Mouse (Mus musculus) adrenal gland, adult 8-10 months (tissue): ENCODE measurements around the gene Bfar. TPM values are rescaled to one million over a fixed set of nuclear protein-coding genes. Genes with fewer than 3 reads are reported as not detected.
"Not testable (repeated sequence)": the region's sequence is repeated elsewhere in the genome, so short reads cannot be mapped to it uniquely, and the experiment has no call there.

Experiments used
- DNase-seq: peaks from one replicate; pipeline ENCODE4 v3.0.0; 2022
- total RNA-seq, 4 experiments: library from RNA; stranded (reverse); gene quantifications; 2 replicates each; pipeline ENCODE4 v1.2.4; 2022

Bfar gene
- total RNA-seq, 4 experiments from 2014 or later, result 43.5 to 62.5 (median 52.2) TPM

DNA sequence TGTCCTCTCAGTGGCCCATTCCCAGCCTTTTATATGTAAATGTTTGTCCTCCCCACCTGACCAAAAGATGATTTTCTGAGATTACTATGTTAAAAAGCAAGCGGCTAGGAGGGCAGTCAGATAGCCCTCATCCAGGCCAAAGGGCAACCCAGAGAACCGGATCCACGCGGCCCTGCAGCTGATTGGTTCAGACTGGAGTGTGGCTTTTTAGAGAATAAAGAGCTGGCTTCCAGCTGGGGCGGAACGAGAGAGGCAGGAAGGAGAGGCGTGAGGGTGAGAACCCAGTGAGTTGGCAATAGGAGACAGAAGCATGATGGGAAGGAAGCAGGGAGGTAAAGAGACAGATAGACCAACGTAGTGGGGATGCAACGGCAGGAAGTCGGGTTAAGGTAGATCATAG is 51.3 kb downstream of the Bfar start:
- no peak for DNase-seq

GRCm38 (mm10) chr16:13727811-13728335 is 56.2 kb downstream of the Bfar start:
- peak; percentile 68 for DNase-seq

GRCm38 (mm10) chr16:13729428-13729827 is 57.8 kb downstream of the Bfar start:
- no peak for DNase-seq

DNA sequence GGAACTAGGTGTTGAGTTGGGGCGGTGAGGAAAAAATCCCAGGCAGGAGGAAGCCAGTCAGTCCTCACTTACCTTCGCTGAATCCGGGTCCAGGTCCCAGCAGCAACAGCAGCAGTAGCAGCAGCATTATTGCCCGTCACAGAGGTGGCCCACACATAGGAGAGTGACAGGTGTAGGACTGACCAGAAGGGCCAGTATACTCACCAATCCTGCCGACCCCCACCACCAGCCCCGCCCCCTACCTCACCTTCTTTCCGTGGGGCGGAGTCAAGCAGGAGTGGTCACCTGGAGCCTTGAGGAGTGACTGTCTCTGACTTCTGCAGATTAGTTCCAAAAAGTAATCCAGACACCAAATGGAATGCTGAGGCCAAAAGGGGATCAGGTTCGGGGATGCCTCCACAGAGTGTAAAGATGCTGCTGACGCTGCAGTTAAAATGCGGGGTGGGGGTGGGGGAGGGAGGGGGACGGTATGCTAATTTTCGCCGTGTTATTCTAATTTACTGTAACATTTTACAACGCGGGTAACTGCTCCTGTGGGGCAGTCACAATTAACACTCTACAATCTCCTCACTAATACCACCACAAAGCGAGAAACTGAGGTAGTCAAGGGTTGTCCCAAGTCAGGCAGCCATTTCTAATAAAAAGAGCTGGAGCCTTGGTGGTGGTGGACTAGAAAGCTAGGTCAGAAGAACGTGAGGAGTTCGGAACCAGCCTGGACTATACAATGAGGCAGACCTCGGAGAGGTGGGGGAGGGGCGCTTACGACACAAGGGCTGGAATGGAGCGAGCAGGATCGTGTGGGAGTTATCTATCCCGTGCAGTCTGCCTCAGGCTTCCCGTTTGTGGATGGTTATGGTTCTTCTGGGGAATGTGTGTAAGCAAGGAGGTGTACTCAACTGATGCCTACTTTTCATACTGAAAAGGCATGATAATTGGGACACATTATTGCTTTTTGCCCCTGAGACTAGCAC is 58.9 kb downstream of the Bfar start, which contains the start of gene Pla2g10:
Pla2g10 (minus strand) TSS at position 699 of the 971 bp plus-strand sequence.
- no peak for DNase-seq

DNA sequence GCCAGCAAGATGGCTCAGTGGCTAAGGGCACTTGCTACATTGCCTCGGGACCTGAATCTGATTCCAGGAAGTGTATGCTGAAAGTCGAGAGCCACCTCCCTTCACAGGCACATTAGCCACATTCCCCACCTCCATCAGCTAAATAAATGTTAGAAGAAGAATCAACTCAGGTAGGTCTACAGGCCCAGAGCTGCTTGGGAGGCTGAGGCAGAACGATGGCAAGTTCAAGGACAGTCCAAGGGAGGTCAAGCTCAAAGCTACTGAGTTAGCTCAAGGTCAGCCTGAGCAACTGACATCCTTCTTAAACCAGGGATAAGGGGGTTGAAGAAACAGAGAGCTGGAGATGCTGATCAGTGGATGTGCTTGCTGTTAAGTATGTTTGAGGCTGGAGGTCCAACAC is 61.1 kb downstream of the Bfar start:
- DNase-seq, result no peak

DNA sequence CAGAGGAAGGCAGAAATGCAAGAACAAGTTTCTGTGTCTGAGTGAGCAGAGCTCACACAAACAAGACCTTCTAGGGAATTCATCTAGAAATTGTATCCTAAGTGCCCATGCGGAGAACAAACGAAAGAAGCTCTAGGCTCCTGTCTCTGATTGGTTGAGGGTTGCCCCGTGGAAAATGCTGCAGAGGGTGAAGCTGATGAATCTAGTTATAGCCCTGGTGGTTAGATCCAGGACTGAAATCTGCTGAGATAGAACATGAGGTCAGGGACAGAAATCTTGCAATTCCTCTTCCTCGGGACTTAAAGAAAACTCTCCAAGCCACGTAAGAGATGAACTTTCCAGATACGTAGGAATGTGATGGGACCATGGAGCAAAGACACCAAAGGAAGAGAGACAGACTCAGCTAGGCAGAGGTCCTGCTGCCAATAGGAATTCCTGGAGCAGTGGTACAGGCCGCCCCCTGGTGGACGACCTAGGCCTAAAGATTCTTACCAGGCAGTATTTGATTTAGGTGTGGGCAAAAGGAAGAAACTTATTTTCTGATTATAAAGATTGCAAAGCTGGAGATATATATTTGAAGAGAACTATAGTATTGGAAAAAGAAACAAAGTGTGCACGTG is 62.0 kb downstream of the Bfar start:
- peak; percentile 63 for DNase-seq

DNA sequence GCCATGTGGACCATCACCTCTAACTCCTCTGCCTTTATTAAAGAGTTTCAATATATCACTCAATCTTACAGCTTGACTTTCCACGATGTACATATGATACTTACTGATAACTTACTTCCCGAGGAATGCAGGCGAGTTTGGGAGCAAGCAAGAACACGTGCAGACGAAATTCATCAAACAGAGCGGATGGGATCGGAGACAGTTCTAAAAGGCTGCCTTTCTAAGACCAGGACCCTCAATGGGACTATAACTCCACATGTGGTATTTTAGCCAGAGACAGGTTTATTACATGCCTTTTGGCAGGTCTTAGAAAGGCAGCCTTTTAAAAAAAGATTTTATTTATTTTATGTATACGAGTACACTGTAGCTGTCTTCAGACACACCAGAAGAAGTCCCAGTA is 64.3 kb downstream of the Bfar start:
- DNase-seq, result no peak

- not testable (repeated sequence) for DNase-seq
Observed at GRCm38 (mm10) chr16:13739044-13739443, 67.4 kb downstream of the Bfar start.

DNA sequence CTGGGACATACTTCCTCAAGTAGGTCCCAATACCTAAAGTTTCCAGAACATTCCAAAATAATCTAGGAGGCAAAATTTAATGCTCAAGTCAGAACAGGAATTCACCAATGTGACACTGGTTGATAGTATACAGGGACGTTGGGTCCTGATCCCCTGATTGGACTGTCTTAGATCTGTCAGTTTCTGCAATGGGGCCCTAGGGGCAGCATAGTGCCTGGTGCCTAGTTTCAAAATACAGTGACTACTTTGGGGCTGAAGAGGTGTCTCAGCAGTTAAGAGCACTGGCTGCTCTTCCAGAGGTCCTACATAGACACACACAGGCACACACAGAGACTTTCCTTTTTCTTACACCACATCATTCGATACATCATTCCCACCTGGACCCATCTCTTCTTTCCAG is 69.2 kb downstream of the Bfar start:
- no peak for DNase-seq

GRCm38 (mm10) chr16:13747708-13748107 is 76.0 kb downstream of the Bfar start:
- DNase-seq, result no peak

GRCm38 (mm10) chr16:13748124-13748523 is 76.5 kb downstream of the Bfar start:
- DNase-seq, result no peak

DNA sequence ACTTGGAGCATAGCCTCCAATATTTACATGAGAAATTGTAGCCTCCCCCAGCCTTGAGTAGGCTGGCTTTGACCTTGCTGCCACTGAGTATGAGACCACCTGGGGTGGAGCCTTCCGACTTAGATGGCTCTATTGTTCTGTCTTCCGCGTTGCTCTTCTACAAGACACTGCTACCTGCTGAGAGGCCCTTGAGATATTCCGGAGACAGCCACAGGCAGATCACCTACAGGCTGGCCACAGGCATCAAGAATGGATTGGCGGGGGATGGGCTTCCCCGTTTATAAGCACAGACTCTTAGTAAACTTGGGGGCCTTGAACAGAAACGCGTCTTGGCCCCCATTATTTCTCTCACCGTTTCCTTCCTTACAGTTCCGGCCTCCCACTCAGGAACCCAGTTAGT is 77.2 kb downstream of the Bfar start:
- not testable (repeated sequence) for DNase-seq

GRCm38 (mm10) chr16:13749306-13749705 is 77.6 kb downstream of the Bfar start:
- no peak for DNase-seq

DNA sequence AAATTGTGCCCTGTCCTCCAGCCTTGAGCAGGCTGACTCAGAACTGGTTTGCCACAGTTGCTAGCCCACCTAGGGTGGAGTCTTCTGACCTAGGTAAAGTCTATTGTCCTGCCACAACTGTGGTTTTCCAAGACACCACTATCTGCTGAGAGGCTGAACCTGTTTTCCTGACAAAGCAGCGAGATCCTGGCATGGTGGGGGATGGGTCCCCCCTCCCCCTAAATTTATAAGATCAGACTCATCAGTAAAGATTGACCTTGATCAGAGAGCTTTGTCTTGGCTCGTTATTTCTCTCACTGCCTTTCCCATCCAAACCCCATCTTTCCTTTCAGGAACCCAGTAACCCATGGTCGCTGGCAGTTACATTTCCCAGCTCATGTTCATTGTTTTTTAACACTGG is 78.3 kb downstream of the Bfar start:
- no peak for DNase-seq

- DNase-seq, result no peak
Observed at GRCm38 (mm10) chr16:13750626-13751025, 79.0 kb downstream of the Bfar start.

Other genes starting within 250 kb of the Bfar start
- gene Parn, start 3.7 kb upstream of the Bfar start, total RNA-seq, result 10 to 100 TPM; 42.1 to 45.1 (median 43.5) TPM
- gene 3110001I22Rik, start 71 bp downstream of the Bfar start, total RNA-seq, result 1 to 10 TPM; 5.2 to 6.8 (median 5.7) TPM
- gene Pla2g10, start 59.1 kb downstream of the Bfar start, total RNA-seq, result not detected
- gene Rrn3, start 108.8 kb downstream of the Bfar start, total RNA-seq, result 10 to 100 TPM; 47.4 to 55.0 (median 50.1) TPM
- gene Ntan1, start 147.0 kb downstream of the Bfar start, total RNA-seq, result 10 to 100 TPM; 56.4 to 67.5 (median 61.9) TPM
- gene Pdxdc1, start 231.3 kb downstream of the Bfar start, total RNA-seq, result 100 to 1,000 TPM in 1 of 4 experiments, 10 to 100 TPM in 3; 86.7 to 107 (median 95.7) TPM
- 10 to 100 TPM; 12.4 to 21.4 (median 16.7) TPM for gene Mpv17l, start 231.3 kb downstream of the Bfar start, total RNA-seq